ENCODE assay signal across 9 mouse cellular contexts in the genomic region with DNA sequence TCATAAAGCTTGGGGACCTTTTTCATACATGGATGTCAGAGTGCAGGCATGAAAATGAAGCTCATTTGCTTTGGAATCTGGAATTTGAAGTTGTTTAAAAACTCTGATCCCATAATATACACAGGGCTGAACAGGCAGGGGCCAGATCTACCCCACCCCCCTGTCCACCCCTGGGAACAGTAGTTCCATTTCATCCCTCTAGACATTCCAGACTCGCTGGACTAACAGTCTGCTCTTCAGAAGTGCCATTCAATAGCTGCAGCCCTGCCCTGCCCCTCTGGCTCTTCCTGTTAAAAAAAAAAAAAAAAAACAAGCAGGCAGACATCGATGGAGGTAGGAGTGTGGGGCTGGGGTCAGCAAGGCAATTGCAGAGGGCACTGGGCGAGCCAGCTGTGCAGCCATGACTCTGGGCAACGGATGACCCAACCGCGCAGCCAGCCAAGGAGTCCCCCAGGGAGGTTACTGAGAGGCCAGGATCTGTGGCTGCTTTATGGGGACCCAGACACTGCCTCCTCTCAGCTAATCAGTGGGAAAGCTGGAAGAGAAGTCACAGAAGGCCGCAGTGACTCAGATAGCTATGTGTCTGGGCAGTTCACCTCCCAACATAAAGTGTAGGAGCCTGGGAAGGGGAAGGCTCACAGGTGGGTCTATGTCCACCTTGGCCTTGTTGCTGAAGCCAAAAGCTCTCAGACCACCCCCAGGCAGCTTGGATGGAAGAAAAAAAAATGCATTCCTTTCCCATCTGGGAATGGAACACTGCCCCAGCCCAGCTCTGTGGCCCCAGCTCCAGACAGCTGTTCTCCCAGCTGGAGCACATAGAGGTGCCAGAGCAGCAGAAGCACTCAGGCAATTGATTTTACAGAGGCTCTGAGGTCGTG. TPM values are rescaled to one million over a fixed set of nuclear protein-coding genes. Genes with fewer than 3 reads are reported as not detected.
DNase-seq lines count a peak whose midpoint lies in the region; ATAC-seq and TF ChIP-seq lines count a peak whose summit lies in the region.
"Had no signal": no experiment of that assay in that cellular context is flagged by ENCODE, and none has a peak within 500 bp of the region (broad histone marks: within the 10 kb centered on the region; RNA-seq: fewer than 3 reads in every experiment).

No protein-coding gene starts in this region.

- peaks cover 8% of the 10 kb centered on the region; the same call in 1 of the 2 replicates for H3K4me1 ChIP-seq in kidney, postnatal 0 days (replicated peaks; ENCODE audit: insufficient read depth, low read length)

- no peaks in the 10 kb centered on the region for H3K27me3 ChIP-seq in kidney, postnatal 0 days (ENCODE audit: insufficient read depth, low read length)

- no peak overlapping the region for H3K4me3 ChIP-seq in kidney, postnatal 0 days (replicated peaks; ENCODE audit: low read depth, low read length)

- 0 out of 2 replicates have a peak overlapping the region, but pooled peaks have one; percentile 1 for H3K27ac ChIP-seq in kidney, postnatal 0 days

- WGBS in kidney, postnatal 0 days, result 14% methylated on average over 8 of the region's 8 CpGs

- no peak for ATAC-seq in kidney, postnatal 0 days (replicated peaks; ENCODE audit: low FRiP score, low read depth)
- no peak for ATAC-seq in megakaryocyte progenitor cell, adult 5-6 weeks (replicated peaks; ENCODE audit: poor library complexity)

- no peak for TF ChIP-seq CTCF in kidney, postnatal 0 days (IDR thresholded peaks at IDR 0.05; ENCODE audit: low read depth)

- no peaks in the 10 kb centered on the region for H3K36me3 ChIP-seq in kidney, postnatal 0 days (ENCODE audit: insufficient read depth, low read length)

- no peaks in the 10 kb centered on the region for H3K9me3 ChIP-seq in kidney, postnatal 0 days (replicated peaks; ENCODE audit: low read length)

- DNase-seq in kidney, postnatal 0 days (ENCODE audit: low spot score), result peak; percentile 36
- no peak for DNase-seq in kidney, adult 9 months
- peak; percentile 61 for DNase-seq in embryo, embryonic 11 days
- peak; percentile 47 to 49 for DNase-seq in gastrocnemius, postnatal 36 days
- DNase-seq in mesoderm, embryonic 11.5 days (ENCODE audit: low read depth, low spot score), result peak; percentile 48
- no peak for DNase-seq in left cerebral cortex, postnatal 25 days (ENCODE audit: low spot score in 2 of 2)
- DNase-seq: thymus, adult 2 months had no signal

- H3K9ac ChIP-seq in kidney, postnatal 0 days (ENCODE audit: low read depth, low read length), result no peak overlapping the region

- intact Hi-C loops in gastrocnemius, postnatal 36 days (cut with DNase I), result no loop called here
- intact Hi-C loops in left cerebral cortex, postnatal 25 days (cut with DNase I), result no loop called here

- no peak overlapping the region for H3K4me2 ChIP-seq in kidney, postnatal 0 days (ENCODE audit: low read length)
- H3K4me2 ChIP-seq: liver, embryonic 11.5 days had no signal

RNA-seq across cellular contexts. Expression of a gene that starts 26.2 kb away (rescaled TPM):
- 1.2 and 1.5 TPM in 2 replicates for polyA plus RNA-seq in kidney, postnatal 0 days (2015; fragmentation: Nextera tagmentation; extraction: Ambion mirVana)
- total RNA-seq in gastrocnemius, postnatal 36 days (2021), result 1 to 10 TPM; 1.8 to 2.7 TPM
- total RNA-seq in megakaryocyte progenitor cell, adult 5-6 weeks (2015), result not detected in 2 replicates
- 0.03 TPM in 1 of 2 replicates, not detected in the other for total RNA-seq in megakaryocyte progenitor cell, adult 5-6 weeks (2017)
- under 1 TPM in 1 of 2 experiments, not detected in 1; 0.16 TPM for total RNA-seq in left cerebral cortex, postnatal 25 days (2021)

Comparison
In these comparisons a context has a peak if more than half of its experiments do, and no peak if none do; other contexts are left out.
1. DNase-seq: peak in kidney, postnatal 0 days (single experiment), embryo, embryonic 11 days (single experiment), gastrocnemius, postnatal 36 days (2 of 2) and mesoderm, embryonic 11.5 days (single experiment); none in kidney, adult 9 months (single experiment) and left cerebral cortex, postnatal 25 days (0 of 2).